Mouse (Mus musculus): Measurements from ENCODE around the gene Hepacam.

GRCm38 (mm10) chr9:37358713-37359330, 8.3 kb upstream of the Hepacam start:
- TF ChIP-seq POLR2A (IDR thresholded peaks at IDR 0.05; ENCODE audit: low read depth, low read length): no peak
- TF ChIP-seq CTCF (conservative IDR thresholded peaks at IDR 0.05; ENCODE audit: insufficient read depth, insufficient read length, low read depth, low read length): no peak
